Mouse (Mus musculus): ENCODE measurements around the gene Cfap77. TPM values are rescaled to one million over a fixed set of nuclear protein-coding genes. Genes with fewer than 3 reads are reported as not detected.

Gene Cfap77
- polyA plus RNA-seq, 1 experiment from 2014 or later = 0.44 TPM

DNA sequence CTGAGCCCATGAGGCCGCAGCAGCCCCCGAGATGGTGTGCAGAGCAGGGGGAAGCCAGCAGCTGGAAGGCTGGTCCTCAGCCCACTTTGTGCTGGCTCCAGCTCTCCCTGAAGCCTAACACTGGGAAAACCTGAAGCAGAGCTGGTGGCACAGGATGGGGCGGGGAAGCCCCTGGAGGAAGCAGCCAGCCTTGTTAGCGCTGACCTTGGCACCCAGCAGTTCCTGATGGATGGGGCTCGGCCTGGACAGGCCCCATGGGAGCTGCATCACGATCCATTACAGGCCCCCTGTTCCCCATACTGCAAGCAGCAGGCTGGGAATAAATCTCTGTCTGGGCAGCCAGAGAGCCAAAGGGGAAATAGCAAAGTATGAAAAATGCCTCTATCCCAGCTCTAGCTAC is 80.3 kb downstream of the Cfap77 start:
- 13% methylated on average over 6 of the region's 6 CpGs for WGBS
- peaks cover 40% of the 10 kb centered on the region for H3K4me1 ChIP-seq
- H3K27ac ChIP-seq = peak overlapping the region; percentile 56; the same call in 1 of the 2 replicates
- no peaks in the 10 kb centered on the region for H3K9me3 ChIP-seq (replicated peaks)
- no peak overlapping the region for H3K4me3 ChIP-seq
- no peaks in the 10 kb centered on the region for H3K36me3 ChIP-seq
- peaks cover 100% of the 10 kb centered on the region for H3K27me3 ChIP-seq (ENCODE audit: low read depth, poor library complexity, severe bottlenecking)
- DNase-seq (ENCODE audit: low spot score) = peak; percentile 60

DNA sequence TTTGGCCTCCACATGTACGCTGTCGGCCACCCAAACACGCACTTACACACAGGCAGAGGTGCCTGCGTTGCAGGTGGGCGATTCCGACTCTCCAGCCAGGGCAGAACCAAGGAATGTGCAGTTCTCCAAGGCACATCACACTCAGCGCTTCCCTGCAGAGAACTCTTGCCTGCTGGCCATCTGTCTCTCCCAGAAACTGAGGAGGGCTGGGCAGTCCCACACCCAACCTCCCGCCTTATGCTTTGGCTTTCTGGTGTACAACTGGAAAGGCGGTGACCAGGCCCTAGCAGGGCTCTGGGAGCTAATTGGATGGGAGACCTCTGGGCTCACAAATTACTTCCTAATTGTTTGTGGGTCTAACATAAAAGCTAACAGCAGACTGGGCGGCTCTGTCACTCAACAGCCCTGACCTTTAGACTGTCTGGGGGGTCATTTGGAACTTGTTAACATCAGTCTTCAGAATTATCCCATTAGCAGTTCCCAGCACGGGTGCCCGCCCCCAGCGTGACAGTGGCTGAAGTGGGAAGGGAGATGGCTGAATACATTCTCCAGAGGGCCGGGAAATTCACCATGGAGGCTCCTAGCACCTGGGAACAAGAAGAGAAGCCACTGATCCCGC is 80.9 kb downstream of the Cfap77 start:
- peak overlapping the region; percentile 56; the same call in 1 of the 2 replicates for H3K27ac ChIP-seq
- 21% methylated on average over 15 of the region's 15 CpGs for WGBS
- H3K4me3 ChIP-seq = no peak overlapping the region
- no peaks in the 10 kb centered on the region for H3K36me3 ChIP-seq
- peak; percentile 49 for DNase-seq (ENCODE audit: low spot score)
- H3K4me1 ChIP-seq = peaks cover 40% of the 10 kb centered on the region
- H3K27me3 ChIP-seq (ENCODE audit: low read depth, poor library complexity, severe bottlenecking) = peaks cover 100% of the 10 kb centered on the region
- H3K9me3 ChIP-seq (replicated peaks) = no peaks in the 10 kb centered on the region

DNA sequence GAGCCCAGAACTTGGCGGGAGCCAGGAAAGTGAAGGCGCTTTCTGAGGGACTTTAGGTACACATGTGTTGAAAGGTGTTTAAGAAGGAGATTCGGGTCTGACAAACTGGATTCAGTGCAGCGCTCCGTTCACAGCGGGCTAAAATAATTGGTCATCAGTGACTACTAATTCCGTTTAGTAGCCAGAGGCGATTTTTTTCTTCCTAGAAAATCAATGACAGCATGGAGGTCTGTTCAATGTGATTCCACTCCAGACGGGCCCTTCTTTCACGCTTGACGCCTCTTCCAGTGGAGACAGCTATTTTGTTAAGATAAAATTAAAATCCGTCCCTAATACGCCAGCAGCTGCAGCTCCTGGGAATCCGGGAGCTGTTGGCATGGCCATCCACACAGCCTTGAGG is 84.4 kb downstream of the Cfap77 start:
- Histone ChIP-seq H3K9me3 (replicated peaks) (no peaks in the 10 kb centered on the region), H3K4me3 (no peak overlapping the region), H3K4me1 (peaks cover 58% of the 10 kb centered on the region), H3K36me3 (no peaks in the 10 kb centered on the region), H3K27me3 (ENCODE audit: low read depth, poor library complexity, severe bottlenecking) (peaks cover 100% of the 10 kb centered on the region), H3K27ac (no peak overlapping the region)
- WGBS = 78% methylated on average over 14 of the region's 14 CpGs
- DNase-seq (ENCODE audit: low spot score) = no peak

GRCm38 (mm10) chr2:28968278-28968677 is 86.6 kb downstream of the Cfap77 start:
- no peaks in the 10 kb centered on the region for H3K36me3 ChIP-seq
- no peak overlapping the region for H3K27ac ChIP-seq
- DNase-seq (ENCODE audit: low spot score) = no peak
- H3K4me3 ChIP-seq = no peak overlapping the region
- peaks cover 37% of the 10 kb centered on the region for H3K4me1 ChIP-seq
- H3K27me3 ChIP-seq (ENCODE audit: low read depth, poor library complexity, severe bottlenecking) = peaks cover 99% of the 10 kb centered on the region
- WGBS = 80% methylated on average over 1 of the region's 1 CpGs
- H3K9me3 ChIP-seq (replicated peaks) = no peaks in the 10 kb centered on the region

DNA sequence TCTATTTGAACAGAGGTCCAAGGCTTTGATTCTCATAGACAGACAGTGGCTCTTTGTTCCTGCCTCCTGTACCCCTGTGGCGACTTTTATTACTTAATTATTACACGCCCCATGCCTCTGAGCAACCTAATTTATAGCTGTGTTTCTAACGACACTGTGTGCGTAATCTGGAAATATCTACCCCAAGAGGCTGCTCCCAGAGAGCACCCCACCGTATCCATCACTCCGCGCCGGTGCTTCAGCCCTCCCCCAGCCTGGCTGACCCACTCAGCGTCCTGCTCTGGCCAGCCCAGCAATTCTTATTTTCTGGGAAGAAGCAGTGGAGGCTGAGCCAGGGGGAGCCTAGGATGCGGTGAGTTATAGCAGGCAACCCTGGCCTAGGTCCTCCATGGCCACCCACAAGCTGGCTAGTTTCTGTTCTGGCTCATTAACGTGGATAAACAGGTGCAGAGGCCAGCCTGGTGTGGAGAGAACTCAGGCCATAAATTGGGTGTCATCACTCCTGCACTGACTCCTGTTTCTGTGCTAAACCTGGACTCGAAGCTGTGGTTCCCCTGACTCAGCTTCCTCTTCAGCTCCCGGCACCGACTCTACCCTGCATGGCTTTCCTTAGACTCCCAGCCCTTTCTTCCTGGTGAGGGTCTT is 88.6 kb downstream of the Cfap77 start:
- Histone ChIP-seq H3K27ac (no peak overlapping the region), H3K9me3 (replicated peaks) (no peaks in the 10 kb centered on the region), H3K4me3 (peak overlapping the region; percentile 13; the same call in 1 of the 2 replicates), H3K27me3 (ENCODE audit: low read depth, poor library complexity, severe bottlenecking) (peaks cover 99% of the 10 kb centered on the region), H3K4me1 (peaks cover 33% of the 10 kb centered on the region), H3K36me3 (no peaks in the 10 kb centered on the region)
- 40% methylated on average over 14 of the region's 14 CpGs for WGBS
- DNase-seq (ENCODE audit: low spot score) = no peak

DNA sequence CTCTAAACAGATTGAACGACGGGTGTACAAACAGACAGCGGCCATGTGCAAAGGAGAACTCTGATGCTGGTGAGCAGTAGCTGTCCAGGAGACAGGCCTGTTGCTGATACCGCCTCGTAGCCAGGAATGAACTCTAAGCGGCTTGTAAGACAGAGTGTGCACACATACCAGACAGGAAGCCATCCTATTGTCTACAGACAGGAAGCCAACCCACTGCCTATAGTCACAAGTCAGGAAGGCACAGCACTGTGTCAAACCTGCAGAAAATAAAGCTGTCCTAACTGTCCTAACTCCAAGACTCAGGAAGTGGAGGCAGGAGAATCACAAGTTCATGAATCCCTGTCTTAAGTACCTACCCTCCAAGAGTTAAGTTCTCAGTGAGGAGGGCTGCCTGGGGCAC is 91.3 kb downstream of the Cfap77 start:
- H3K27me3 ChIP-seq (ENCODE audit: low read depth, poor library complexity, severe bottlenecking) = peaks cover 99% of the 10 kb centered on the region
- H3K27ac ChIP-seq = no peak overlapping the region
- H3K4me3 ChIP-seq = no peak overlapping the region
- WGBS = 88% methylated on average over 6 of the region's 6 CpGs
- H3K9me3 ChIP-seq (replicated peaks) = no peaks in the 10 kb centered on the region
- H3K4me1 ChIP-seq = peaks cover 25% of the 10 kb centered on the region
- no peaks in the 10 kb centered on the region for H3K36me3 ChIP-seq
- DNase-seq (ENCODE audit: low spot score) = no peak

- peaks cover 99% of the 10 kb centered on the region for H3K27me3 ChIP-seq (ENCODE audit: low read depth, poor library complexity, severe bottlenecking)
- H3K27ac ChIP-seq = no peak overlapping the region
- no peak overlapping the region for H3K4me3 ChIP-seq
- no peaks in the 10 kb centered on the region for H3K36me3 ChIP-seq
- H3K4me1 ChIP-seq = peaks cover 12% of the 10 kb centered on the region
- H3K9me3 ChIP-seq (replicated peaks) = no peaks in the 10 kb centered on the region
- no peak for DNase-seq (ENCODE audit: low spot score)
- WGBS = 75% methylated on average over 5 of the region's 5 CpGs
Measured at GRCm38 (mm10) chr2:28961636-28962035, 93.2 kb downstream of the Cfap77 start.

DNA sequence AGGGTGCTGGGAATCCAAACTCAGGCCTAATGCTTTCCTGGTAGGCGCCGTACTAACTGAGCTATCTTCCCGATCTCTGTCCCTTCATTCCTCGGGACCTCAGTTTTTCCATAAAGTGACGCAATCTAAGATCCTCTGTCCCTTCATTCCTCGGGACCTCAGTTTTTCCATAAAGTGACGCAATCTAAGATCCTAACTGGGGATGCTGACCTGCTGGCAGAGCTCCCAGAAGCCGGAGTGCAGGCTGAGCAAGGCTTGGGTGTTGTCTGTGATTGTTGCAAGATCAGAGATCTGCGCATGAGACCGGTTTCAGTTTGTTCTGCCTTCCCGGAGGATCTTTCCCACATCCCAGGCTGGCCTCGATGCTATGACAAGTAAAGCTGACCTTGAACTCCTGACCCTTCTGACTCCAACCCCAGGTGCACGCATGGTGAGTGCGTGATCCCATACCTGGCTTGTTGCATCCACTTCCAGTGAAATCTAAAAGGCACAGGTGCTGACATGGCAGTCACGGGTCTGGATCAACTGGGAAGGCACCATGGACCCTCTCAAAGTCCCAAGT is 93.8 kb downstream of the Cfap77 start:
- peaks cover 7% of the 10 kb centered on the region for H3K4me1 ChIP-seq
- DNase-seq (ENCODE audit: low spot score) = no peak
- H3K36me3 ChIP-seq = no peaks in the 10 kb centered on the region
- no peaks in the 10 kb centered on the region for H3K9me3 ChIP-seq (replicated peaks)
- H3K27me3 ChIP-seq (ENCODE audit: low read depth, poor library complexity, severe bottlenecking) = peaks cover 99% of the 10 kb centered on the region
- no peak overlapping the region for H3K27ac ChIP-seq
- H3K4me3 ChIP-seq = no peak overlapping the region
- 89% methylated on average over 15 of the region's 15 CpGs for WGBS

DNA sequence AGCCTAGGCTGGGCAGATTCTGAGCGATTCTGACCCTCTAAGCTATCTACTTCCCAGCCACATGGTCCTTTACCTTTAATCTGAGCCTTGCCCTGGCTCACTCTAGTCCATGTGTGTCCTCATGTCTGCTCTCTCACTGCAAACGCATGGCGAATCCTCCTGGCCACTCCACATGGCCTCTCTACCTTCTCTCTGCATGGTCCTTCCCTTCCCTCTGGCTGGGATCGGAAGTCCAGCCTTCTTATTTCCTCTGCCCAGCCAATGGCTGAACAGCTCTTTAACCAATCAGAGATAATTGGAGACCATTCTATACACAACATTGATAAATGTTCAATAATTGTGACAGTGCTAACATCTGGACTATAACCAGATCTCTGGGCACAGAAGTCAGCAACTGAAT is 98.0 kb downstream of the Cfap77 start:
- no peaks in the 10 kb centered on the region for H3K9me3 ChIP-seq (replicated peaks)

GRCm38 (mm10) chr2:28954595-28954994 is 100.3 kb downstream of the Cfap77 start:
- peaks cover 31% of the 10 kb centered on the region for H3K4me1 ChIP-seq
- 82% methylated on average over 9 of the region's 9 CpGs for WGBS
- H3K4me3 ChIP-seq = no peak overlapping the region
- H3K9me3 ChIP-seq (replicated peaks) = no peaks in the 10 kb centered on the region
- DNase-seq (ENCODE audit: low spot score) = no peak
- no peaks in the 10 kb centered on the region for H3K36me3 ChIP-seq
- peaks cover 91% of the 10 kb centered on the region for H3K27me3 ChIP-seq (ENCODE audit: low read depth, poor library complexity, severe bottlenecking)
- no peak overlapping the region for H3K27ac ChIP-seq

More for the DNA sequence above, 98.0 kb downstream of the Cfap77 start:
- Histone ChIP-seq H3K4me1 (peaks cover 25% of the 10 kb centered on the region), H3K27ac (no peak overlapping the region), H3K4me3 (no peak overlapping the region), H3K27me3 (ENCODE audit: low read depth, poor library complexity, severe bottlenecking) (peaks cover 91% of the 10 kb centered on the region), H3K36me3 (no peaks in the 10 kb centered on the region)
- WGBS = 94% methylated on average over 4 of the region's 4 CpGs
- no peak for DNase-seq (ENCODE audit: low spot score)

DNA sequence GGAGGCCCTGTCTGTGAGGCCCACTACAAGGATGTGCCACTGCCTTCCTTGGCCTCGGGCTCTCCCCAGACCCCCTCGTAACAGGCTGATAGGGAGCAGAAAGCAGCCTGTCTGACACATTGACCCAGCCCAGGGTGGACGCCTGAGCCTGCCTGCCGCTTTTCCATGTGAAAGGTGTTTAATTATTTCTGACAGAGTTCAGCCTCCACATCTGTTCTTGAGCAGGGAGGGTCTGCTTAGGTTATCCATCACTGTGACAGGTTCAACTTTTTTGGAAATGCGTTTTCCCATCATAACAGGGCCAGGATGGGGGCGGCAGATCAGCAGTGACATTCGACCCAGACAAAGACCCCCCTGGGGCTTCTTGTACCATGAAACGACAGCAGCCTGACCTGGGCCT is 101.9 kb downstream of the Cfap77 start:
- no peak overlapping the region for H3K27ac ChIP-seq
- peaks cover 35% of the 10 kb centered on the region for H3K4me1 ChIP-seq
- H3K4me3 ChIP-seq = no peak overlapping the region
- 8% methylated on average over 8 of the region's 8 CpGs for whole genome bisulfite sequencing
- peaks cover 90% of the 10 kb centered on the region for H3K27me3 ChIP-seq (ENCODE audit: low read depth, poor library complexity, severe bottlenecking)
- no peaks in the 10 kb centered on the region for H3K9me3 ChIP-seq (replicated peaks)
- peak; percentile 69 for DNase-seq (ENCODE audit: low spot score)
- H3K36me3 ChIP-seq = no peaks in the 10 kb centered on the region

GRCm38 (mm10) chr2:28946312-28946711 is 108.6 kb downstream of the Cfap77 start:
- Histone ChIP-seq H3K4me1 (peaks cover 37% of the 10 kb centered on the region), H3K9me3 (replicated peaks) (no peaks in the 10 kb centered on the region), H3K4me3 (no peak overlapping the region), H3K36me3 (no peaks in the 10 kb centered on the region), H3K27me3 (ENCODE audit: low read depth, poor library complexity, severe bottlenecking) (peaks cover 83% of the 10 kb centered on the region), H3K27ac (no peak overlapping the region)
- WGBS = 82% methylated on average over 3 of the region's 3 CpGs
- DNase-seq (ENCODE audit: low spot score) = no peak

DNA sequence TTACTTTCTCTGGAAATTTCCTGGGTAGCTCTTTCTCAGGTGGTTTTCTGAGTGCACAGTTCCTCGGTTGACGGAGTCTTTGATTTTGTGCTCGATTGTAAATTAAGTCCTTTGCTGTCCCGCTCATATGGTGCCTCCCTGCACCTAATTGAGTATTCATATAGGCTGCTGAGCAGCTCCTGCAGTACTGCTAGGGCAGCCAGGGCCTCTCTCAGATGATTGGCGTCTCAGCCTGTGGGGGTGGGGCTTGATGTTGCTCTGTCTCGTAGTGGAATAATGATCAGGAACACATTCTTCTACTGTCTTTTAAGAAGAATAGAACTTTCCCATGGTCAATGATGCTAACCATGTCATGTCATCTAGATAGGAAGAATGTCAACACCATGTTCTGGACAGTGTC is 109.5 kb downstream of the Cfap77 start:
- 74% methylated on average over 6 of the region's 6 CpGs for WGBS
- H3K9me3 ChIP-seq (replicated peaks) = no peaks in the 10 kb centered on the region
- H3K36me3 ChIP-seq = no peaks in the 10 kb centered on the region
- no peak for DNase-seq (ENCODE audit: low spot score)
- peaks cover 83% of the 10 kb centered on the region for H3K27me3 ChIP-seq (ENCODE audit: low read depth, poor library complexity, severe bottlenecking)
- H3K4me1 ChIP-seq = peaks cover 34% of the 10 kb centered on the region
- no peak overlapping the region for H3K27ac ChIP-seq
- no peak overlapping the region for H3K4me3 ChIP-seq
